Mouse (Mus musculus): ENCODE data around the gene Etv3. TPM values are rescaled to one million over a fixed set of nuclear protein-coding genes. Genes with fewer than 3 reads are reported as not detected.

Etv3 gene
- polyA plus RNA-seq, 1 experiment from 2014 or later = 11.5 TPM

GRCm38 (mm10) chr3:87511971-87512765 is 13.0 kb upstream of the Etv3 start:
- Histone ChIP-seq H3K4me1 (ENCODE audit: control insufficient read depth, insufficient read depth, low read length) (peaks cover 44% of the 10 kb centered on the region), H3K9ac (ENCODE audit: low read length) (peak overlapping the region; percentile 41; the same call in 1 of the 2 replicates), H3K4me3 (ENCODE audit: low read length) (no peak overlapping the region), H3K9me3 (replicated peaks; ENCODE audit: control insufficient read depth, low read length) (no peaks in the 10 kb centered on the region), H3K4me2 (ENCODE audit: low read depth, low read length) (peak overlapping the region; percentile 26), H3K27me3 (ENCODE audit: control insufficient read depth, insufficient read depth, low read length) (peaks cover 3% of the 10 kb centered on the region; the same call in 1 of the 2 replicates), H3K36me3 (ENCODE audit: control insufficient read depth, insufficient read depth) (no peaks in the 10 kb centered on the region), H3K27ac (ENCODE audit: low read length) (no peak overlapping the region)
- 17% methylated on average over 16 of the region's 16 CpGs for WGBS
- 0 out of 2 replicates have a peak, but pooled peaks have one; percentile 15 for ATAC-seq (replicated peaks; ENCODE audit: extremely low read depth, insufficient read depth, low FRiP score)

- no peaks in the 10 kb centered on the region for H3K27me3 ChIP-seq (ENCODE audit: control insufficient read depth, insufficient read depth, low read length)
- peak overlapping the region; percentile 12; the same call in 1 of the 2 replicates for H3K4me3 ChIP-seq (ENCODE audit: low read length)
- peaks cover 30% of the 10 kb centered on the region for H3K4me1 ChIP-seq (ENCODE audit: control insufficient read depth, insufficient read depth, low read length)
- no peaks in the 10 kb centered on the region for H3K9me3 ChIP-seq (replicated peaks; ENCODE audit: control insufficient read depth, low read length)
- H3K9ac ChIP-seq (ENCODE audit: low read length) = peak overlapping the region; percentile 19; the same call in 1 of the 2 replicates
- no peak overlapping the region for H3K27ac ChIP-seq (ENCODE audit: low read length)
- peak; percentile 24 for ATAC-seq (replicated peaks; ENCODE audit: extremely low read depth, insufficient read depth, low FRiP score)
- 20% methylated on average over 13 of the region's 13 CpGs for WGBS
- H3K4me2 ChIP-seq (ENCODE audit: low read depth, low read length) = peak overlapping the region; percentile 51
- no peaks in the 10 kb centered on the region for H3K36me3 ChIP-seq (ENCODE audit: control insufficient read depth, insufficient read depth)
Measured at GRCm38 (mm10) chr3:87515567-87516081, 9.6 kb upstream of the Etv3 start.

- Histone ChIP-seq H3K9me3 (replicated peaks; ENCODE audit: control insufficient read depth, low read length) (no peaks in the 10 kb centered on the region), H3K36me3 (ENCODE audit: control insufficient read depth, insufficient read depth) (no peaks in the 10 kb centered on the region), H3K4me3 (ENCODE audit: low read length) (no peak overlapping the region)
Measured at GRCm38 (mm10) chr3:87518425-87518824, 6.8 kb upstream of the Etv3 start.

GRCm38 (mm10) chr3:87521126-87521525 is 4.1 kb upstream of the Etv3 start:
- ATAC-seq (replicated peaks; ENCODE audit: extremely low read depth, insufficient read depth, low FRiP score) = no peak
- 55% methylated on average over 4 of the region's 4 CpGs for WGBS
- H3K4me3 ChIP-seq (ENCODE audit: low read length) = no peak overlapping the region
- H3K9me3 ChIP-seq (replicated peaks; ENCODE audit: control insufficient read depth, low read length) = no peaks in the 10 kb centered on the region
- no peaks in the 10 kb centered on the region for H3K27me3 ChIP-seq (ENCODE audit: control insufficient read depth, insufficient read depth, low read length)
- H3K27ac ChIP-seq (ENCODE audit: low read length) = no peak overlapping the region
- H3K9ac ChIP-seq (ENCODE audit: low read length) = no peak overlapping the region
- H3K4me2 ChIP-seq (ENCODE audit: low read depth, low read length) = no peak overlapping the region
- no peaks in the 10 kb centered on the region for H3K36me3 ChIP-seq (ENCODE audit: control insufficient read depth, insufficient read depth)
- H3K4me1 ChIP-seq (ENCODE audit: control insufficient read depth, insufficient read depth, low read length) = peaks cover 13% of the 10 kb centered on the region

More at GRCm38 (mm10) chr3:87518425-87518824, 6.8 kb upstream of the Etv3 start:
- H3K4me2 ChIP-seq (ENCODE audit: low read depth, low read length) = no peak overlapping the region
- H3K27me3 ChIP-seq (ENCODE audit: control insufficient read depth, insufficient read depth, low read length) = no peaks in the 10 kb centered on the region
- no peak for ATAC-seq (replicated peaks; ENCODE audit: extremely low read depth, insufficient read depth, low FRiP score)
- H3K4me1 ChIP-seq (ENCODE audit: control insufficient read depth, insufficient read depth, low read length) = peaks cover 16% of the 10 kb centered on the region
- H3K9ac ChIP-seq (ENCODE audit: low read length) = no peak overlapping the region
- no peak overlapping the region for H3K27ac ChIP-seq (ENCODE audit: low read length)

- Histone ChIP-seq H3K27me3 (ENCODE audit: control insufficient read depth, insufficient read depth, low read length) (no peaks in the 10 kb centered on the region), H3K9ac (ENCODE audit: low read length) (no peak overlapping the region), H3K4me1 (ENCODE audit: control insufficient read depth, insufficient read depth, low read length) (peaks cover 13% of the 10 kb centered on the region), H3K36me3 (ENCODE audit: control insufficient read depth, insufficient read depth) (no peaks in the 10 kb centered on the region), H3K27ac (ENCODE audit: low read length) (no peak overlapping the region), H3K4me2 (ENCODE audit: low read depth, low read length) (no peak overlapping the region), H3K9me3 (replicated peaks; ENCODE audit: control insufficient read depth, low read length) (no peaks in the 10 kb centered on the region), H3K4me3 (ENCODE audit: low read length) (no peak overlapping the region)
- 26% methylated on average over 1 of the region's 1 CpGs for WGBS
- ATAC-seq (replicated peaks; ENCODE audit: extremely low read depth, insufficient read depth, low FRiP score) = no peak
Measured at GRCm38 (mm10) chr3:87521833-87522232, 3.4 kb upstream of the Etv3 start.

- Histone ChIP-seq H3K27ac (ENCODE audit: low read length) (no peak overlapping the region), H3K9me3 (replicated peaks; ENCODE audit: control insufficient read depth, low read length) (no peaks in the 10 kb centered on the region), H3K4me1 (ENCODE audit: control insufficient read depth, insufficient read depth, low read length) (peaks cover 29% of the 10 kb centered on the region), H3K27me3 (ENCODE audit: control insufficient read depth, insufficient read depth, low read length) (no peaks in the 10 kb centered on the region), H3K4me3 (ENCODE audit: low read length) (no peak overlapping the region), H3K36me3 (ENCODE audit: control insufficient read depth, insufficient read depth) (peaks cover 7% of the 10 kb centered on the region; the same call in 1 of the 2 replicates), H3K4me2 (ENCODE audit: low read depth, low read length) (no peak overlapping the region), H3K9ac (ENCODE audit: low read length) (no peak overlapping the region)
- ATAC-seq (replicated peaks; ENCODE audit: extremely low read depth, insufficient read depth, low FRiP score) = no peak
- WGBS = 83% methylated on average over 9 of the region's 9 CpGs
Measured at GRCm38 (mm10) chr3:87523701-87524100, 1.5 kb upstream of the Etv3 start.

- no peaks in the 10 kb centered on the region for H3K9me3 ChIP-seq (replicated peaks; ENCODE audit: control insufficient read depth, low read length)
- peak overlapping the region; percentile 87 for H3K4me2 ChIP-seq (ENCODE audit: low read depth, low read length)
- H3K36me3 ChIP-seq (ENCODE audit: control insufficient read depth, insufficient read depth) = peaks cover 29% of the 10 kb centered on the region
- peak; percentile 28 for ATAC-seq (replicated peaks; ENCODE audit: extremely low read depth, insufficient read depth, low FRiP score)
- peak overlapping the region; percentile 95 for H3K27ac ChIP-seq (ENCODE audit: low read length)
- no peaks in the 10 kb centered on the region for H3K27me3 ChIP-seq (ENCODE audit: control insufficient read depth, insufficient read depth, low read length)
- 5% methylated on average over 27 of the region's 27 CpGs for WGBS
- H3K4me3 ChIP-seq (ENCODE audit: low read length) = peak overlapping the region; percentile 97
- peak overlapping the region; percentile 100 for H3K9ac ChIP-seq (ENCODE audit: low read length)
- peaks cover 32% of the 10 kb centered on the region for H3K4me1 ChIP-seq (ENCODE audit: control insufficient read depth, insufficient read depth, low read length)
Measured at GRCm38 (mm10) chr3:87525837-87526570, 797 bp downstream of the Etv3 start.

GRCm38 (mm10) chr3:87527139-87527538 is 1.9 kb downstream of the Etv3 start:
- no peak for ATAC-seq (replicated peaks; ENCODE audit: extremely low read depth, insufficient read depth, low FRiP score)
- H3K4me1 ChIP-seq (ENCODE audit: control insufficient read depth, insufficient read depth, low read length) = peaks cover 32% of the 10 kb centered on the region
- no peak overlapping the region for H3K27ac ChIP-seq (ENCODE audit: low read length)
- H3K27me3 ChIP-seq (ENCODE audit: control insufficient read depth, insufficient read depth, low read length) = no peaks in the 10 kb centered on the region
- H3K9me3 ChIP-seq (replicated peaks; ENCODE audit: control insufficient read depth, low read length) = no peaks in the 10 kb centered on the region
- peak overlapping the region; percentile 10; the same call in 1 of the 2 replicates for H3K9ac ChIP-seq (ENCODE audit: low read length)
- peak overlapping the region; percentile 87 for H3K4me2 ChIP-seq (ENCODE audit: low read depth, low read length)
- peaks cover 35% of the 10 kb centered on the region for H3K36me3 ChIP-seq (ENCODE audit: control insufficient read depth, insufficient read depth)
- H3K4me3 ChIP-seq (ENCODE audit: low read length) = no peak overlapping the region
- 62% methylated on average over 12 of the region's 12 CpGs for WGBS
